In genomic region chr12:94190620-94191081, GRCm38 (mm10) we compare ENCODE assay signal across 10 mouse cellular contexts.
DNase-seq lines count a peak whose midpoint lies in the region; ATAC-seq and TF ChIP-seq lines count a peak whose summit lies in the region.
"Had no signal": no experiment of that assay in that cellular context is flagged by ENCODE, and none has a peak within 500 bp of the region (broad histone marks: within the 10 kb centered on the region; RNA-seq: fewer than 3 reads in every experiment).

No protein-coding gene starts in this region.

- peak; percentile 73 for DNase-seq in lung, embryonic 14.5 days
- DNase-seq in lung, adult 2 months: no peak
- peak; percentile 3 for DNase-seq in forebrain, postnatal 0 days
- DNase-seq in heart, postnatal 4 days: peak; percentile 63
- peak; percentile 61 for DNase-seq in midbrain, postnatal 0 days (ENCODE audit: low spot score)
- no peak for DNase-seq in left cerebral cortex, adult 11 months (ENCODE audit: low spot score)

- H3K4me3 ChIP-seq in lung, embryonic 14.5 days (ENCODE audit: low read depth, low read length): no peak overlapping the region
- no peak overlapping the region for H3K4me3 ChIP-seq in lung, adult 2 months (replicated peaks; ENCODE audit: extremely low read depth, low read depth, low read length)
- no peak overlapping the region for H3K4me3 ChIP-seq in forebrain, postnatal 0 days (ENCODE audit: low read depth, low read length)
- H3K4me3 ChIP-seq in limb, embryonic 12.5 days (replicated peaks): no peak overlapping the region
- H3K4me3 ChIP-seq in midbrain, postnatal 0 days (ENCODE audit: low read depth, low read length): no peak overlapping the region
- H3K4me3 ChIP-seq: erythroblast, embryonic 14.5 days; liver, embryonic 15.5 days had no signal

- H3K27me3 ChIP-seq in lung, embryonic 14.5 days (ENCODE audit: insufficient read depth, low read length): no peaks in the 10 kb centered on the region
- H3K27me3 ChIP-seq in forebrain, postnatal 0 days (ENCODE audit: insufficient read depth, low read length): no peaks in the 10 kb centered on the region
- no peaks in the 10 kb centered on the region for H3K27me3 ChIP-seq in limb, embryonic 12.5 days
- H3K27me3 ChIP-seq in midbrain, postnatal 0 days (ENCODE audit: insufficient read depth, low read length): no peaks in the 10 kb centered on the region
- H3K27me3 ChIP-seq: liver, embryonic 15.5 days had no signal

- WGBS in lung, embryonic 14.5 days: 63% methylated on average over 4 of the region's 4 CpGs
- WGBS in lung, adult 2 months: 47% methylated on average over 4 of the region's 4 CpGs
- 73% methylated on average over 4 of the region's 4 CpGs for WGBS in forebrain, postnatal 0 days
- 73% methylated on average over 4 of the region's 4 CpGs for WGBS in limb, embryonic 12.5 days
- 68% methylated on average over 4 of the region's 4 CpGs for WGBS in midbrain, postnatal 0 days

- peak; percentile 31; the same call in 1 of the 2 replicates for TF ChIP-seq CTCF in lung, embryonic 14.5 days (IDR thresholded peaks at IDR 0.05; ENCODE audit: low read depth)
- TF ChIP-seq CTCF in lung, adult 2 months (IDR thresholded peaks at IDR 0.05; ENCODE audit: insufficient read depth, low read length): no peak
- 0 out of 2 replicates have a peak, but pooled peaks have one; percentile 28 for TF ChIP-seq CTCF in forebrain, postnatal 0 days (IDR thresholded peaks at IDR 0.05; ENCODE audit: low read depth)
- TF ChIP-seq CTCF in midbrain, postnatal 0 days (IDR thresholded peaks at IDR 0.05): peak; percentile 41

- peak; percentile 86 for ATAC-seq in lung, embryonic 14.5 days (ENCODE audit: insufficient read depth)
- no peak for ATAC-seq in forebrain, postnatal 0 days
- ATAC-seq in limb, embryonic 12.5 days (ENCODE audit: insufficient number of reproducible peaks, insufficient read depth, low FRiP score, low TSS enrichment, low read depth): 0 out of 2 replicates have a peak, but pooled peaks have one; percentile 26
- no peak for ATAC-seq in midbrain, postnatal 0 days (ENCODE audit: low FRiP score)
- no peak for ATAC-seq in monocyte, adult 5-6 weeks (replicated peaks; ENCODE audit: insufficient number of reproducible peaks, low FRiP score, low TSS enrichment, poor library complexity, severe bottlenecking)

- no peak for TF ChIP-seq POLR2A in lung, adult 2 months (IDR thresholded peaks at IDR 0.05; ENCODE audit: borderline replicate concordance, extremely low read depth, low read depth, low read length)

- no peaks in the 10 kb centered on the region for H3K9me3 ChIP-seq in lung, embryonic 14.5 days (ENCODE audit: low read depth, low read length)
- H3K9me3 ChIP-seq in forebrain, postnatal 0 days (ENCODE audit: low read length): no peaks in the 10 kb centered on the region
- H3K9me3 ChIP-seq in limb, embryonic 12.5 days: no peaks in the 10 kb centered on the region
- no peaks in the 10 kb centered on the region for H3K9me3 ChIP-seq in midbrain, postnatal 0 days (ENCODE audit: low read length)
- H3K9me3 ChIP-seq: liver, embryonic 15.5 days had no signal

- H3K4me2 ChIP-seq in lung, embryonic 14.5 days: no peak overlapping the region
- no peak overlapping the region for H3K4me2 ChIP-seq in forebrain, postnatal 0 days (ENCODE audit: low read depth)
- H3K4me2 ChIP-seq in limb, embryonic 12.5 days: no peak overlapping the region
- no peak overlapping the region for H3K4me2 ChIP-seq in midbrain, postnatal 0 days (ENCODE audit: low read depth, low read length, poor library complexity, severe bottlenecking)
- H3K4me2 ChIP-seq: liver, embryonic 15.5 days had no signal

- no peak overlapping the region for H3K9ac ChIP-seq in lung, embryonic 14.5 days
- no peak overlapping the region for H3K9ac ChIP-seq in forebrain, postnatal 0 days
- H3K9ac ChIP-seq in limb, embryonic 12.5 days (replicated peaks): no peak overlapping the region
- no peak overlapping the region for H3K9ac ChIP-seq in midbrain, postnatal 0 days (replicated peaks; ENCODE audit: low read length, poor library complexity, severe bottlenecking)
- H3K9ac ChIP-seq: liver, embryonic 15.5 days had no signal

- H3K4me1 ChIP-seq in lung, embryonic 14.5 days (ENCODE audit: insufficient read depth): no peaks in the 10 kb centered on the region
- H3K4me1 ChIP-seq in lung, adult 2 months (ENCODE audit: control insufficient read depth, insufficient read depth, low read length): no peaks in the 10 kb centered on the region
- H3K4me1 ChIP-seq in forebrain, postnatal 0 days (ENCODE audit: insufficient read depth): no peaks in the 10 kb centered on the region
- H3K4me1 ChIP-seq in limb, embryonic 12.5 days (replicated peaks): no peaks in the 10 kb centered on the region
- H3K4me1 ChIP-seq in midbrain, postnatal 0 days (ENCODE audit: insufficient read depth, low read length): no peaks in the 10 kb centered on the region
- H3K4me1 ChIP-seq: liver, embryonic 15.5 days had no signal

- no peaks in the 10 kb centered on the region for H3K36me3 ChIP-seq in lung, embryonic 14.5 days (ENCODE audit: insufficient read depth)
- H3K36me3 ChIP-seq in forebrain, postnatal 0 days (ENCODE audit: insufficient read depth): no peaks in the 10 kb centered on the region
- no peaks in the 10 kb centered on the region for H3K36me3 ChIP-seq in limb, embryonic 12.5 days
- H3K36me3 ChIP-seq in midbrain, postnatal 0 days (ENCODE audit: insufficient read depth, low read length): no peaks in the 10 kb centered on the region
- H3K36me3 ChIP-seq: liver, embryonic 15.5 days had no signal

- H3K27ac ChIP-seq in lung, embryonic 14.5 days (ENCODE audit: low read depth): no peak overlapping the region
- H3K27ac ChIP-seq in forebrain, postnatal 0 days (ENCODE audit: low read depth, low read length): no peak overlapping the region
- no peak overlapping the region for H3K27ac ChIP-seq in limb, embryonic 12.5 days
- H3K27ac ChIP-seq in midbrain, postnatal 0 days (ENCODE audit: low read depth, low read length): no peak overlapping the region
- H3K27ac ChIP-seq: liver, embryonic 15.5 days had no signal

Comparison
In these comparisons a context has a peak if more than half of its experiments do, and no peak if none do; other contexts are left out.
1. DNase-seq: peak in lung, embryonic 14.5 days (single experiment), forebrain, postnatal 0 days (single experiment), heart, postnatal 4 days (single experiment) and midbrain, postnatal 0 days (single experiment); none in lung, adult 2 months (single experiment) and left cerebral cortex, adult 11 months (single experiment).
2. ATAC-seq: peak in lung, embryonic 14.5 days (single experiment) and limb, embryonic 12.5 days (single experiment); none in forebrain, postnatal 0 days (single experiment), midbrain, postnatal 0 days (single experiment) and monocyte, adult 5-6 weeks (single experiment).